Mouse (Mus musculus) kidney, adult 2 months (tissue): ENCODE measurements around the gene Gm6993. TPM values are rescaled to one million over a fixed set of nuclear protein-coding genes. Genes with fewer than 3 reads are reported as not detected.

Experiments
- DNase-seq: peaks from one replicate; pipeline ENCODE4 v3.0.0; 2021
- H3K27ac ChIP-seq: fragments of 200-500 bp; 2 replicates; pipeline ENCODE4 v1.5.1; 2012; ENCODE audit warnings: low read depth, low read length, control low read depth, inconsistent platforms; ENCODE audit not compliant: insufficient read depth
- H3K27me3 ChIP-seq: fragments of 200-500 bp; replicated peaks from 2 replicates; pipeline ENCODE4 v1.6.1; 2012; ENCODE audit warnings: mild to moderate bottlenecking, moderate library complexity, low read length, inconsistent platforms; ENCODE audit not compliant: control insufficient read depth, insufficient read depth
- H3K36me3 ChIP-seq: fragments of 200-500 bp; 2 replicates; pipeline ENCODE4 v1.6.1; 2012; ENCODE audit warnings: mild to moderate bottlenecking, moderate library complexity, low read length, inconsistent platforms; ENCODE audit not compliant: control insufficient read depth, insufficient read depth
- H3K4me1 ChIP-seq: fragments of 200-500 bp; 2 replicates; pipeline ENCODE4 v1.6.1; 2011; ENCODE audit warnings: low read length; ENCODE audit not compliant: control insufficient read depth, insufficient read depth
- H3K4me3 ChIP-seq: fragments of 200-500 bp; 2 replicates; pipeline ENCODE4 v1.5.1; 2011; ENCODE audit warnings: mild to moderate bottlenecking, low read depth, low read length, control low read depth; ENCODE audit not compliant: insufficient read depth
- CTCF ChIP-seq: fragments of 200-500 bp; conservative IDR thresholded peaks from 2 replicates; pipeline ENCODE4 v1.5.1; 2011; ENCODE audit warnings: low read depth, mild to moderate bottlenecking, control low read depth, low read length, moderate library complexity, mixed read lengths; ENCODE audit not compliant: insufficient read depth, insufficient read length
- POLR2A ChIP-seq: fragments of 200-500 bp; IDR thresholded peaks from one replicate; pipeline ENCODE4 v1.6.1; 2011; ENCODE audit warnings: low read depth, low read length, control low read depth
- WGBS: fragments of 180-500 bp; shearing (Covaris S2); methylation state at CpG from one replicate; pipeline ENCODE4 v1.1.7; 2018; 5-methylcytosine and 5-hydroxymethylcytosine counted together
- polyA plus RNA-seq: library from polyadenylated mRNA; depleted of rRNA; stranded (reverse); fragments of >200 nt; gene quantifications from 2 replicates; pipeline ENCODE4 v1.2.3, GENCODE M21; 2012

Gm6993 gene
- polyA plus RNA-seq, 1 experiment, result not detected

DNA sequence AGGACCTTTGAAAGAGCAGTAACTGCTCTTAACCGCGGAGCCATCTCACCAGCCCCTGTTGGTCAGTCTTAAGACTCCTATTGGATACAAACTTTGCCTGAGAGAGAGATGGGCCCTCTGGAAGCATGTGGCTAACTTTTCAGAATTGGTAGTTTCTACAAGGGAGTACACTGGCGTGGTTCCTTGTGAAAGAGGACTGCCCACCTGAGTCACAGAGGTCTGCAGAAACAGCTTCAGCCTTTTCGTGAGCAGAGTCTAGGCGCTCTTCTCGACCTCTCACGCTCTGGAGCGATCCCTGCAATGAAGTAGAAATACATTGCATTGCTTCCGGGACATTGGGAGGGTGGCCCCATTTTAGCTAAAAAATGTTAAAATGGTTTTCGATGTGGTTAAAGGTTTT lies 29.8 kb downstream of the Gm6993 start:
- peaks cover 10% of the 10 kb centered on the region for H3K36me3 ChIP-seq
- no peak for TF ChIP-seq POLR2A
- TF ChIP-seq CTCF, result no peak
- H3K27ac ChIP-seq, result 0 out of 2 replicates have a peak overlapping the region, but pooled peaks have one; percentile 12
- H3K4me3 ChIP-seq, result no peak overlapping the region
- no peak for DNase-seq
- H3K27me3 ChIP-seq, result no peaks in the 10 kb centered on the region
- H3K4me1 ChIP-seq, result peaks cover 42% of the 10 kb centered on the region
- WGBS, result 66% methylated on average over 10 of the region's 10 CpGs

- Histone ChIP-seq H3K4me3 (no peak overlapping the region), H3K27me3 (no peaks in the 10 kb centered on the region), H3K36me3 (peaks cover 10% of the 10 kb centered on the region), H3K4me1 (peaks cover 46% of the 10 kb centered on the region), H3K27ac (peak overlapping the region; percentile 74)
- no peak for DNase-seq
- 58% methylated on average over 5 of the region's 5 CpGs for WGBS
- TF ChIP-seq CTCF (no peak), POLR2A (no peak)
Measured at GRCm38 (mm10) chr12:31270776-31271175, 30.2 kb downstream of the Gm6993 start.

DNA sequence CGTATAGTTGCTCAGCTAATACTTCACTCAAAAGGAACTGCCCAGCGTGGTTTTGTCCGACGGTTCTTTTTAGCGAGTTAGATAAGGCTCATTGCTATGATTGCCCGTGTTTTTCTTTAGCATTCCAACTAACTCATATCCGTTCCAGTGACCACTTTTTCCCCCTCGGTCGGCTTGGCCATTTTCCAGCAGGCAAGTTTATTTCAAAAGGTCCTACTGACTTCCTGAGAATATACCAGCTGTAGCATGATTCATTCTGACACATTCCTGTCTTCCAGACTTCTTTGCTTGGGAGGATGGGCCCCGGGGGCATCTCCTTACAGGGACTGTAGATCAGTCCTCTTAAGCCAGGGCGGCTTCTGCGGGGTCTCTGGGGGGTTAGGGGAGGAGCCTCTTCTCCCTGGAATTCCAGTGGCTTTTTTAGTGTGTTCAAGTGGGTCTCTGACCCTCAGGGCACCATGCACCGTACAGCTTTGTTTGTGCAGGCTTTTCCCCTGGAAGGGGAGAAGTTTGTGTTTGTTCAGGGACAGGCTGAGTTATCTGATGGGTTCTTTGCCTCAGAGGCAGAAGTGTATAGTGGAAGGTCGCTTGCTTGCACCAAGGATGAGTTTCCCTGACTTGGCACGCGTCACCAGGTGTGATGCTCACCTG lies 30.9 kb downstream of the Gm6993 start:
- no peak overlapping the region for H3K4me3 ChIP-seq
- peak; percentile 85 for DNase-seq
- TF ChIP-seq POLR2A (no peak), CTCF (no peak)
- peak overlapping the region; percentile 74 for H3K27ac ChIP-seq
- H3K27me3 ChIP-seq, result no peaks in the 10 kb centered on the region
- 19% methylated on average over 16 of the region's 16 CpGs for WGBS
- peaks cover 53% of the 10 kb centered on the region for H3K4me1 ChIP-seq
- H3K36me3 ChIP-seq, result peaks cover 10% of the 10 kb centered on the region

GRCm38 (mm10) chr12:31272012-31272735 lies 31.6 kb downstream of the Gm6993 start:
- H3K4me3 ChIP-seq, result no peak overlapping the region
- H3K4me1 ChIP-seq, result peaks cover 49% of the 10 kb centered on the region
- no peaks in the 10 kb centered on the region for H3K27me3 ChIP-seq
- no peak overlapping the region for H3K27ac ChIP-seq
- TF ChIP-seq POLR2A, result no peak
- WGBS, result 50% methylated on average over 8 of the region's 8 CpGs
- H3K36me3 ChIP-seq, result peaks cover 10% of the 10 kb centered on the region
- no peak for DNase-seq

DNA sequence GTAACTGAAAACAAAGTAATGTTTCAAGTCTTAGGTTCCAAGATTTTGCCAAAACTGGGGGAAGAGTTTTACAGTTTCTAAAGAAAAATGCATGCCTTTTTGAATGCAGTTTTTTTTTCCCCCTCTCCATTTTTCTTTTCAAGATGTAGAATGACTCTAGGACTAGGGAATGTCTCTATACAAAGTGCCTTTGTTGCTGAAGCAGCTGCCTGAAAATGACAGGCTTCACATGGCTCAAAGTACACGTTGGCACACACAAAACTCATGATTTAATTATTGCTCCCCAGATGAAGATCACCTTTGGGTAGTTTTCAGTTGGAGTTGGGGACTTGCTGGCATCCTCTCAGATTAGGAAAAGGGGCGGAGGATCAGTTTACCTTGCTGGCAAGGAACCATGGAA lies 32.3 kb downstream of the Gm6993 start:
- Histone ChIP-seq H3K4me3 (no peak overlapping the region), H3K4me1 (peaks cover 47% of the 10 kb centered on the region), H3K27me3 (no peaks in the 10 kb centered on the region), H3K36me3 (peaks cover 10% of the 10 kb centered on the region), H3K27ac (peak overlapping the region; percentile 8)
- TF ChIP-seq CTCF (no peak), POLR2A (no peak)
- 69% methylated on average over 2 of the region's 2 CpGs for WGBS
- no peak for DNase-seq

GRCm38 (mm10) chr12:31273646-31274045 lies 33.1 kb downstream of the Gm6993 start:
- 63% methylated on average over 7 of the region's 7 CpGs for WGBS
- Histone ChIP-seq H3K4me3 (no peak overlapping the region), H3K27me3 (no peaks in the 10 kb centered on the region), H3K4me1 (peaks cover 40% of the 10 kb centered on the region), H3K27ac (peak overlapping the region; percentile 5; the same call in 1 of the 2 replicates), H3K36me3 (peaks cover 13% of the 10 kb centered on the region)
- peak; percentile 90 for DNase-seq
- TF ChIP-seq CTCF, result no peak
- TF ChIP-seq POLR2A, result no peak

DNA sequence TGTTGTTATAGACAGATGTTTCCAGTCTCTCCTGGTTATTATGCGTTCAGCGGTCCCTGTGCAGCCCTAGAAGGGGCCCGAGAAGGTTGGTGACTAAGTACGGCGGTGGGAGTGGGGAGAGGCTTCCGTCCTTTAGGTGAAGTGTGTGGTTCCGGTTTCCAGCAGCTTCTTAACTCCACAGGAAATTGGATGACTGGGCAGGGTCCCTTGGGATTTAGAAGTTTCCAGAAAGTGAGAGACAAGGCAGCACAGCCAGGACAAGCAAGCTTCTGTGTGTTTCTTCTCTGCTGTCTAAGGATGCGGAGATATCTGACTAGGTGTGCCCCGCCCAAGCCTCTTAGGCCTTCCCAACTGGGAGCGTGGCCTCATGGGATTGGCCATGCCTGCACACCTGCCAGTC lies 34.8 kb downstream of the Gm6993 start:
- DNase-seq, result peak; percentile 57
- Histone ChIP-seq H3K4me3 (no peak overlapping the region), H3K27me3 (no peaks in the 10 kb centered on the region), H3K36me3 (peaks cover 5% of the 10 kb centered on the region; the same call in 1 of the 2 replicates), H3K4me1 (peaks cover 33% of the 10 kb centered on the region), H3K27ac (peak overlapping the region; percentile 65)
- TF ChIP-seq CTCF (no peak), POLR2A (no peak)
- 57% methylated on average over 10 of the region's 10 CpGs for WGBS
